Mouse (Mus musculus) midbrain, embryonic 14.5 days (tissue): ENCODE data around the gene Bahcc1. TPM values are rescaled to one million over a fixed set of nuclear protein-coding genes. Genes with fewer than 3 reads are reported as not detected.
A peak's percentile ranks its signal among the peaks of the same experiment; 100 is the strongest.

Experiments used
- ATAC-seq: fragments of 200-750 bp; cut with Nextera tagmentation; 2 replicates; pipeline ENCODE4 v1.8.0; 2017; ENCODE audit warnings: moderate number of reproducible peaks, moderate library complexity; ENCODE audit not compliant: low FRiP score, low TSS enrichment
- DNase-seq: peaks from one replicate; pipeline ENCODE4 v3.0.0-alpha.2; 2015
- H3K27ac ChIP-seq: fragments of 300-500 bp; sonication (generic); replicated peaks from 2 replicates; pipeline ENCODE4 v1.5.1; 2014; ENCODE audit warnings: mild to moderate bottlenecking, low read depth, low read length, moderate library complexity
- H3K27me3 ChIP-seq: fragments of 300-500 bp; sonication (generic); 2 replicates; pipeline ENCODE4 v1.6.1; 2014; ENCODE audit warnings: low read length, control low read depth, mixed read lengths; ENCODE audit not compliant: control insufficient read depth, insufficient read depth
- H3K36me3 ChIP-seq: fragments of 300-500 bp; sonication (generic); 2 replicates; pipeline ENCODE4 v1.6.1; 2014; ENCODE audit warnings: low read length, control low read depth; ENCODE audit not compliant: control insufficient read depth, insufficient read depth
- H3K4me1 ChIP-seq: fragments of 300-500 bp; sonication (generic); 2 replicates; pipeline ENCODE4 v1.6.1; 2014; ENCODE audit warnings: mild to moderate bottlenecking, antibody characterized with exemption, low read length, control low read depth; ENCODE audit not compliant: control insufficient read depth, insufficient read depth
- H3K4me2 ChIP-seq: fragments of 300-500 bp; sonication (generic); 2 replicates; pipeline ENCODE4 v1.6.1; 2014; ENCODE audit warnings: mild to moderate bottlenecking, low read length, moderate library complexity
- H3K4me3 ChIP-seq: fragments of 300-500 bp; sonication (generic); replicated peaks from 2 replicates; pipeline ENCODE4 v1.5.1; 2014; ENCODE audit warnings: low read depth, low read length
- H3K9ac ChIP-seq: fragments of 300-500 bp; sonication (generic); replicated peaks from 2 replicates; pipeline ENCODE4 v1.6.1; 2014; ENCODE audit warnings: mild to moderate bottlenecking, low read length, moderate library complexity
- H3K9me3 ChIP-seq: fragments of 300-500 bp; sonication (generic); 2 replicates; pipeline ENCODE4 v1.6.1; 2016; ENCODE audit warnings: low read length, control low read depth, mixed read lengths; ENCODE audit not compliant: control insufficient read depth
- WGBS: fragments of 180-500 bp; shearing (Covaris S2); extraction: QIAGEN DNeasy Blood & Tissue Kit; methylation state at CpG from one replicate; pipeline ENCODE4 v1.1.7; 2014; 5-methylcytosine and 5-hydroxymethylcytosine counted together
- polyA plus RNA-seq: library from polyadenylated mRNA; unstranded; fragments of >200 nt; fragmentation: Nextera tagmentation; extraction: Ambion mirVana; gene quantifications from 2 replicates; pipeline ENCODE4 v1.2.1, GENCODE M21; 2014

The Bahcc1 gene
- polyA plus RNA-seq, 1 experiment from 2014 or later, result 25.9 TPM

GRCm38 (mm10) chr11:120305535-120306365 is 73.0 kb downstream of the Bahcc1 start:
- peak overlapping the region; percentile 58 for H3K9ac ChIP-seq
- no peaks in the 10 kb centered on the region for H3K36me3 ChIP-seq
- H3K27ac ChIP-seq, result peak overlapping the region; percentile 93
- H3K4me2 ChIP-seq, result peak overlapping the region; percentile 80
- peaks cover 43% of the 10 kb centered on the region for H3K4me1 ChIP-seq
- H3K9me3 ChIP-seq, result no peaks in the 10 kb centered on the region
- 24% methylated on average over 15 of the region's 15 CpGs for WGBS
- DNase-seq (no peak), ATAC-seq (peak; percentile 0; the same call in 1 of the 2 replicates)
- H3K4me3 ChIP-seq, result peak overlapping the region; percentile 45
- H3K27me3 ChIP-seq, result peaks cover 7% of the 10 kb centered on the region; the same call in 1 of the 2 replicates

GRCm38 (mm10) chr11:120306366-120307131 is 73.8 kb downstream of the Bahcc1 start:
- H3K36me3 ChIP-seq, result no peaks in the 10 kb centered on the region
- 0 out of 2 replicates have a peak overlapping the region, but pooled peaks have one; percentile 6 for H3K27ac ChIP-seq
- no peaks in the 10 kb centered on the region for H3K9me3 ChIP-seq
- no peak overlapping the region for H3K9ac ChIP-seq
- DNase-seq (no peak), ATAC-seq (no peak)
- H3K27me3 ChIP-seq, result peaks cover 7% of the 10 kb centered on the region; the same call in 1 of the 2 replicates
- WGBS, result 49% methylated on average over 12 of the region's 12 CpGs
- no peak overlapping the region for H3K4me3 ChIP-seq
- H3K4me2 ChIP-seq, result no peak overlapping the region
- H3K4me1 ChIP-seq, result peaks cover 48% of the 10 kb centered on the region

GRCm38 (mm10) chr11:120307132-120307413 is 74.3 kb downstream of the Bahcc1 start:
- WGBS, result 9% methylated on average over 5 of the region's 5 CpGs
- no peak overlapping the region for H3K9ac ChIP-seq
- H3K4me1 ChIP-seq, result peaks cover 53% of the 10 kb centered on the region
- DNase-seq, result no peak
- no peak overlapping the region for H3K4me3 ChIP-seq
- no peak overlapping the region for H3K27ac ChIP-seq
- H3K36me3 ChIP-seq, result no peaks in the 10 kb centered on the region
- no peak for ATAC-seq
- no peaks in the 10 kb centered on the region for H3K9me3 ChIP-seq
- peak overlapping the region; percentile 26 for H3K4me2 ChIP-seq
- H3K27me3 ChIP-seq, result peaks cover 7% of the 10 kb centered on the region; the same call in 1 of the 2 replicates

GRCm38 (mm10) chr11:120307566-120308430 is 75.1 kb downstream of the Bahcc1 start:
- H3K4me1 ChIP-seq, result peaks cover 54% of the 10 kb centered on the region
- H3K36me3 ChIP-seq, result no peaks in the 10 kb centered on the region
- 5% methylated on average over 19 of the region's 19 CpGs for WGBS
- no peaks in the 10 kb centered on the region for H3K9me3 ChIP-seq
- no peak overlapping the region for H3K9ac ChIP-seq
- no peak overlapping the region for H3K4me3 ChIP-seq
- no peak overlapping the region for H3K27ac ChIP-seq
- ATAC-seq (no peak), DNase-seq (peak; percentile 95)
- H3K27me3 ChIP-seq, result peaks cover 7% of the 10 kb centered on the region; the same call in 1 of the 2 replicates
- H3K4me2 ChIP-seq, result peak overlapping the region; percentile 26

- H3K4me1 ChIP-seq, result peaks cover 51% of the 10 kb centered on the region
- 52% methylated on average over 15 of the region's 15 CpGs for WGBS
- no peak overlapping the region for H3K4me3 ChIP-seq
- no peaks in the 10 kb centered on the region for H3K9me3 ChIP-seq
- H3K27me3 ChIP-seq, result peaks cover 4% of the 10 kb centered on the region; the same call in 1 of the 2 replicates
- H3K9ac ChIP-seq, result no peak overlapping the region
- ATAC-seq (no peak), DNase-seq (no peak)
- no peak overlapping the region for H3K4me2 ChIP-seq
- H3K27ac ChIP-seq, result no peak overlapping the region
- no peaks in the 10 kb centered on the region for H3K36me3 ChIP-seq
Observed at GRCm38 (mm10) chr11:120308441-120309320, 75.9 kb downstream of the Bahcc1 start.

GRCm38 (mm10) chr11:120310813-120311312 is 78.1 kb downstream of the Bahcc1 start:
- peak; percentile 92 for ATAC-seq
- H3K4me1 ChIP-seq, result peaks cover 47% of the 10 kb centered on the region
- peak; percentile 98 for DNase-seq
- no peaks in the 10 kb centered on the region for H3K36me3 ChIP-seq
- 4% methylated on average over 45 of the region's 45 CpGs for WGBS
- H3K4me2 ChIP-seq, result peak overlapping the region; percentile 83
- peak overlapping the region; percentile 95 for H3K27ac ChIP-seq
- H3K4me3 ChIP-seq, result peak overlapping the region; percentile 38
- H3K27me3 ChIP-seq, result no peaks in the 10 kb centered on the region
- no peaks in the 10 kb centered on the region for H3K9me3 ChIP-seq
- H3K9ac ChIP-seq, result peak overlapping the region; percentile 60

- H3K4me3 ChIP-seq, result peak overlapping the region; percentile 38
- peak overlapping the region; percentile 95 for H3K27ac ChIP-seq
- H3K4me2 ChIP-seq, result peak overlapping the region; percentile 83
- H3K36me3 ChIP-seq, result no peaks in the 10 kb centered on the region
- no peaks in the 10 kb centered on the region for H3K9me3 ChIP-seq
- H3K4me1 ChIP-seq, result peaks cover 43% of the 10 kb centered on the region
- H3K27me3 ChIP-seq, result no peaks in the 10 kb centered on the region
- WGBS, result 56% methylated on average over 10 of the region's 10 CpGs
- no peak for DNase-seq
- no peak for ATAC-seq
- H3K9ac ChIP-seq, result peak overlapping the region; percentile 60; the same call in 1 of the 2 replicates
Observed at GRCm38 (mm10) chr11:120311561-120311960, 78.8 kb downstream of the Bahcc1 start.
